ENCODE assay signal across 11 mouse cellular contexts in genomic region chr12:86687971-86688573, GRCm38 (mm10). TPM values are rescaled to one million over a fixed set of nuclear protein-coding genes. Genes with fewer than 3 reads are reported as not detected.
DNase-seq lines count a peak whose midpoint lies in the region; ATAC-seq lines count a peak whose summit lies in the region.
"Had no signal": no experiment of that assay in that cellular context is flagged by ENCODE, and none has a peak within 500 bp of the region (broad histone marks: within the 10 kb centered on the region; RNA-seq: fewer than 3 reads in every experiment).

No protein-coding gene starts in this region.

- no peak overlapping the region for H3K4me2 ChIP-seq in forebrain, embryonic 15.5 days (replicated peaks)
- no peak overlapping the region for H3K4me2 ChIP-seq in forebrain, embryonic 14.5 days (ENCODE audit: low read length)
- H3K4me2 ChIP-seq in liver, embryonic 12.5 days = no peak overlapping the region

- H3K9me3 ChIP-seq in forebrain, embryonic 15.5 days = no peaks in the 10 kb centered on the region
- H3K9me3 ChIP-seq in forebrain, embryonic 14.5 days (replicated peaks; ENCODE audit: control insufficient read depth, low read length) = no peaks in the 10 kb centered on the region
- H3K9me3 ChIP-seq in heart, embryonic 10.5 days = no peaks in the 10 kb centered on the region
- no peaks in the 10 kb centered on the region for H3K9me3 ChIP-seq in liver, embryonic 12.5 days (replicated peaks)

- no peak for ATAC-seq in forebrain, embryonic 15.5 days (replicated peaks)
- ATAC-seq in forebrain, embryonic 14.5 days = no peak
- ATAC-seq in liver, embryonic 12.5 days = peak; percentile 38
- no peak for ATAC-seq in erythroid progenitor cell, adult 5-6 weeks (replicated peaks; ENCODE audit: low FRiP score, poor library complexity, severe bottlenecking)
- ATAC-seq: CD4-positive, CD25-positive, alpha-beta regulatory T cell, adult 4 months had no signal

- no peak overlapping the region for H3K9ac ChIP-seq in forebrain, embryonic 15.5 days (replicated peaks)
- no peak overlapping the region for H3K9ac ChIP-seq in forebrain, embryonic 14.5 days (ENCODE audit: low read length)
- H3K9ac ChIP-seq in liver, embryonic 12.5 days = no peak overlapping the region

- peaks cover 29% of the 10 kb centered on the region for H3K4me1 ChIP-seq in forebrain, embryonic 15.5 days
- peaks cover 4% of the 10 kb centered on the region for H3K4me1 ChIP-seq in forebrain, embryonic 14.5 days (ENCODE audit: control insufficient read depth, insufficient read depth, low read length)
- peaks cover 55% of the 10 kb centered on the region for H3K4me1 ChIP-seq in heart, embryonic 10.5 days
- H3K4me1 ChIP-seq in liver, embryonic 12.5 days = peaks cover 65% of the 10 kb centered on the region

- DNase-seq in forebrain, embryonic 14.5 days (ENCODE audit: low spot score) = no peak
- DNase-seq in ES-CJ7 (ENCODE audit: low read depth, low spot score) = peak; percentile 94
- no peak for DNase-seq in heart, embryonic 10.5 days (ENCODE audit: low spot score)
- DNase-seq in left cerebral cortex, postnatal 14 days (ENCODE audit: low spot score in 2 of 2) = no peak
- no peak for DNase-seq in left cerebral cortex, adult 8-10 months (ENCODE audit: low spot score in 2 of 2)

- 0 out of 2 replicates have a peak overlapping the region, but pooled peaks have one; percentile 7 for H3K27ac ChIP-seq in forebrain, embryonic 15.5 days (replicated peaks)
- no peak overlapping the region for H3K27ac ChIP-seq in forebrain, embryonic 14.5 days (ENCODE audit: low read depth, low read length)
- H3K27ac ChIP-seq in heart, embryonic 10.5 days = peak overlapping the region; percentile 42
- 0 out of 2 replicates have a peak overlapping the region, but pooled peaks have one; percentile 15 for H3K27ac ChIP-seq in liver, embryonic 12.5 days

- WGBS in forebrain, embryonic 15.5 days = 81% methylated on average over 4 of the region's 4 CpGs
- WGBS in forebrain, embryonic 14.5 days = 87% methylated on average over 4 of the region's 4 CpGs
- 72% methylated on average over 4 of the region's 4 CpGs for WGBS in heart, embryonic 10.5 days
- 58% methylated on average over 4 of the region's 4 CpGs for WGBS in liver, embryonic 12.5 days (ENCODE audit: insufficient replicate concordance)

- H3K4me3 ChIP-seq in forebrain, embryonic 15.5 days = no peak overlapping the region
- no peak overlapping the region for H3K4me3 ChIP-seq in forebrain, embryonic 14.5 days (ENCODE audit: low read depth, low read length)
- no peak overlapping the region for H3K4me3 ChIP-seq in heart, embryonic 10.5 days
- no peak overlapping the region for H3K4me3 ChIP-seq in liver, embryonic 12.5 days

- intact Hi-C loops in left cerebral cortex, postnatal 14 days (cut with DNase I) = no loop called here

- H3K36me3 ChIP-seq in forebrain, embryonic 15.5 days = peaks cover 58% of the 10 kb centered on the region
- peaks cover 84% of the 10 kb centered on the region for H3K36me3 ChIP-seq in forebrain, embryonic 14.5 days (ENCODE audit: control insufficient read depth, insufficient read depth, low read length)
- peaks cover 25% of the 10 kb centered on the region for H3K36me3 ChIP-seq in heart, embryonic 10.5 days
- H3K36me3 ChIP-seq in liver, embryonic 12.5 days = no peaks in the 10 kb centered on the region

- H3K27me3 ChIP-seq in forebrain, embryonic 15.5 days = no peaks in the 10 kb centered on the region
- no peaks in the 10 kb centered on the region for H3K27me3 ChIP-seq in forebrain, embryonic 14.5 days (replicated peaks; ENCODE audit: control insufficient read depth, insufficient read depth, low read length)
- no peaks in the 10 kb centered on the region for H3K27me3 ChIP-seq in heart, embryonic 10.5 days (ENCODE audit: insufficient read depth, poor library complexity, severe bottlenecking)
- no peaks in the 10 kb centered on the region for H3K27me3 ChIP-seq in liver, embryonic 12.5 days (replicated peaks)

RNA-seq across cellular contexts. Expression of gene Vash1, which starts 9.6 kb away (rescaled TPM):
- 42.8 and 50.9 TPM in 2 replicates for polyA plus RNA-seq in forebrain, embryonic 15.5 days (2015; fragmentation: Nextera tagmentation; extraction: Ambion mirVana)
- polyA plus RNA-seq in forebrain, embryonic 14.5 days (2014; fragmentation: Nextera tagmentation; extraction: Ambion mirVana) = 25.2 and 31.7 TPM in 2 replicates
- polyA plus RNA-seq in heart, embryonic 10.5 days (2016; fragmentation: Nextera tagmentation; extraction: Ambion mirVana) = 7.7 and 9.9 TPM in 2 replicates
- 2.3 and 2.7 TPM in 2 replicates for polyA plus RNA-seq in liver, embryonic 12.5 days (2016; fragmentation: Nextera tagmentation; extraction: Ambion mirVana)
- 10 to 100 TPM; 67.5 to 70.2 TPM for total RNA-seq in left cerebral cortex, postnatal 14 days (2021)
- total RNA-seq in erythroid progenitor cell, adult 5-6 weeks (2015; ENCODE audit: low replicate concordance) = not detected in 2 replicates
- not detected in 2 replicates for total RNA-seq in erythroid progenitor cell, adult 5-6 weeks (2017; ENCODE audit: low replicate concordance)
- 10 to 100 TPM; 31.6 to 35.4 (median 32.5) TPM for total RNA-seq in left cerebral cortex, adult 8-10 months (2022)
- polyA plus RNA-seq: CD4-positive, CD25-positive, alpha-beta regulatory T cell, adult 4 months had no signal

RNA-seq across cellular contexts. Expression of gene Angel1, which starts 38.2 kb away (rescaled TPM):
- 10.6 and 10.7 TPM in 2 replicates for polyA plus RNA-seq in forebrain, embryonic 15.5 days (2015; fragmentation: Nextera tagmentation; extraction: Ambion mirVana)
- polyA plus RNA-seq in forebrain, embryonic 14.5 days (2014; fragmentation: Nextera tagmentation; extraction: Ambion mirVana) = 7.6 and 9.1 TPM in 2 replicates
- polyA plus RNA-seq in heart, embryonic 10.5 days (2016; fragmentation: Nextera tagmentation; extraction: Ambion mirVana) = 11.4 and 12.1 TPM in 2 replicates
- polyA plus RNA-seq in liver, embryonic 12.5 days (2016; fragmentation: Nextera tagmentation; extraction: Ambion mirVana) = 2.3 and 2.8 TPM in 2 replicates
- total RNA-seq in left cerebral cortex, postnatal 14 days (2021) = 1 to 10 TPM; 8.3 to 8.8 TPM
- not detected in 2 replicates for total RNA-seq in erythroid progenitor cell, adult 5-6 weeks (2015; ENCODE audit: low replicate concordance)
- not detected in 2 replicates for total RNA-seq in erythroid progenitor cell, adult 5-6 weeks (2017; ENCODE audit: low replicate concordance)
- 10 to 100 TPM in 2 of 4 experiments, 1 to 10 TPM in 2; 9.0 to 10.4 (median 9.6) TPM for total RNA-seq in left cerebral cortex, adult 8-10 months (2022)

RNA-seq across cellular contexts. Expression of gene Lrrc74a, which starts 46.1 kb away (rescaled TPM):
- polyA plus RNA-seq in forebrain, embryonic 15.5 days (2015; fragmentation: Nextera tagmentation; extraction: Ambion mirVana) = not detected in 2 replicates
- not detected in 2 replicates for polyA plus RNA-seq in forebrain, embryonic 14.5 days (2014; fragmentation: Nextera tagmentation; extraction: Ambion mirVana)
- polyA plus RNA-seq in heart, embryonic 10.5 days (2016; fragmentation: Nextera tagmentation; extraction: Ambion mirVana) = not detected in 2 replicates
- polyA plus RNA-seq in liver, embryonic 12.5 days (2016; fragmentation: Nextera tagmentation; extraction: Ambion mirVana) = not detected in 2 replicates
- not detected for total RNA-seq in left cerebral cortex, postnatal 14 days (2021)
- not detected in 2 replicates for total RNA-seq in erythroid progenitor cell, adult 5-6 weeks (2015; ENCODE audit: low replicate concordance)
- not detected in 2 replicates for total RNA-seq in erythroid progenitor cell, adult 5-6 weeks (2017; ENCODE audit: low replicate concordance)
- not detected for total RNA-seq in left cerebral cortex, adult 8-10 months (2022)
- total RNA-seq: layer of hippocampus, postnatal 36 days had no signal
- polyA plus RNA-seq: CD4-positive, CD25-positive, alpha-beta regulatory T cell, adult 4 months; stomach, embryonic 14.5 days had no signal
